Mouse (Mus musculus) urinary bladder, postnatal 36 days (tissue): ENCODE data around the gene Ikzf1.

ENCODE experiments used
- DNase-seq, 2 experiments: peaks; one replicate each; pipeline ENCODE4 v3.0.0; 2022; ENCODE audit warnings: low spot score in 2 of 2, mixed read lengths in 1 of 2

Gene Ikzf1

DNA sequence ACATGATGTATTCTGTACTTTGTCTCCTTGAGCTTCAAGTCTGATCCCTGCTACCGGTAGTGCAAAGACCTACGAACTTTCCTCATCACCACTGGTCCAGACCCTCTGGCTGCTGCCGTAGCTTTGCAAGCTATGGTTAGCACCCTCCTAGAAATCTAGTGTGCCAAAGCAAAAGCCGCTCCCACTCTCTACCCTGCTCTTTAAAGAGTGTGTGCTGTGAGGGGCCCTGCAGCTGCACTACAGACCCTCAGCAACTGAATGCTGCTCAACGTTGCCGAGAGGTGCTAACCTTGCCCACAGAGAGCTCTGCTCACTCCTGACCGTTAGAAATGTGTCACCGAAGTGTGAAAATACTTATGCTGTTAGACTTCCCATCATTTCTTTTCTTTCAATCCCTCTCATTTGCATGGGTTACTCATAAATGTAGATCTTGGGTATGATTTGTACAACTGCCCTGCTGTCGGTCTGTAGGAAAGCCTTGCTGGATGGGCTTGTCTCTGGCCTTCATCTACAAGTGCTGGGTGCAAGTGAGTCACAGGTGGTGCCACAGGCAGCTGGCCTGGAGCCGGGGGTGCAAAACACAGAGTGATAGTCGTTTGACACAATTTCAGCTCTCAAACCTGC is 40.6 kb downstream of the Ikzf1 start:
- DNase-seq: no peak

DNA sequence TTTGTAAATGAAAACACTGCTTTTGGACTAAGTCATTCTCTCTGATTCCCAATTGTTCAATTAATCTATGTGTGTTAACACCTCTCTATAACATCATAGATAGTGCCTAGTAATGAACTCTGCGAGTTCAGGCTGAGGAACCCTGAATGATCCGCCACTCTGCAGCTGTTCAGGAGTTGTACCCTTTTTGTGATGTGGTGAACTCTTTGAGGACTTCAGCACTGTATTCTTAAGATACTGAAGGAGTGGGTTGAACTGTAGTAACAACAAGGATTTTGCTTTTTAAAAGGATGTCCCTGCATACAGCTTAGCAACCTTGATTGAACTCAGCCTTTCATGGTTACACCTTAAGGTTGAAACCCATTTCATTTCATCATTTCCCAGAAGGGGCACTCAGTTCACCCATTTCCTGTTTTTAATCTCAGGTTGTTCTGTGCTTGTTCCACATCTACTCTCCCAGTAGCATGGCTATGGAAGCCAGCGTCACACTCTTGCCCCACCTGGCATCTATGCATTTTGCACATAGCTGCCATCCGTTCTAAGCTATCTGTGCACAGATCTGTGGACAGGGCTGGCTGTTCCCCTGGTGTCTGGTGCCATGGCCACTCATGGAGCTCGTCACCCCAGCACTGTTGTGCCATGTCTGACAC is 41.2 kb downstream of the Ikzf1 start:
- no peak for DNase-seq

DNA sequence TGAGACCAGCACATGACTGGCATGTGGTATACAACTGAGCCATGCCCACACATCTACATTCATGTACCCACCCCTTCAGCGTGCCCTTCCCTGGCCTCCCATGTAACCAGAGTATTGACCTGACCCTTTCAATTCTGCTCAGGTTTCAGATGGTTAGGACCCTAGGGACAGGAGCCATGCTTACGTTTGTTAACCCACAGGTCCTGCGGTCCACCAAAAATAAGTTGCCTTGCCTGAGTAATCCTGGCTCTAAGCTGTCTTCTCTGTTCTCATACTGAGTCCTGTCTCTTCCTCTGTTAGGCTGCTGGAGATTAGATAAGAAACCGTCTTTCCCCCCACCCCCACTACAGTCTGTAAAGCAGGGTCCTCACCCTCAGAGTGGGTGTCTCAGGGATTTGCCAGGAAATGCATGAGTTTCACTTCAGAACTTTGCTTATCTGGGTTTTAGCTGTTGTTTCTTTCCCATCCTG is 42.0 kb downstream of the Ikzf1 start:
- no peak for DNase-seq

DNA sequence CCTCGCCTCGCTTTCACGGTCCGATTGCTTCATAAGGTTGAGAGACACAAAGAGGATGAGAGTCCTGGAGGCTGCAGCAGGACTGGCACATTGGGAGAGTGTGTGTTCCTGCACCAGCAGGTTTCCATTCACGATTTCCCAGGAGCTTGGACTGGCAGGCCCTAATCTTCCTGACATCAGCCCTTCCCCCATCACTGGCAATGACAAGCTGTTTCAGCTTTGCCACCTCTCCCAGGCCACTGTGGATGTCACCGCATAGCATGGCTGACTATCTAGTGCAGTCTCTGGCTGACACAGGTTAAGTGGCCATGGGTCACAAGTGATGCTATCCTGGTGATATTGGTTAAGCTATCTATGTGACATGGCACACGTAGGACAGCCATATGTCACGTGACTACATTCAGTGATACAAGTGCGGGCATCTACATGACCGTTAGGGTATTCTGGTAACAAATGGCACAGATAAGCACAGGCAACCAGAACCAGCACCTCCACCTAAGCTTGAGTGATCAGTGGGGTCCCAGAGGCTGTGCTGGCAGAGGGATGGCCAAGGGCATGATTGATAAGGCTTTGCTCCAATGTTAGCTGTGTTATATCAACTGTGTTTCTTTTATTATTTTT is 43.2 kb downstream of the Ikzf1 start:
- no peak for DNase-seq

DNA sequence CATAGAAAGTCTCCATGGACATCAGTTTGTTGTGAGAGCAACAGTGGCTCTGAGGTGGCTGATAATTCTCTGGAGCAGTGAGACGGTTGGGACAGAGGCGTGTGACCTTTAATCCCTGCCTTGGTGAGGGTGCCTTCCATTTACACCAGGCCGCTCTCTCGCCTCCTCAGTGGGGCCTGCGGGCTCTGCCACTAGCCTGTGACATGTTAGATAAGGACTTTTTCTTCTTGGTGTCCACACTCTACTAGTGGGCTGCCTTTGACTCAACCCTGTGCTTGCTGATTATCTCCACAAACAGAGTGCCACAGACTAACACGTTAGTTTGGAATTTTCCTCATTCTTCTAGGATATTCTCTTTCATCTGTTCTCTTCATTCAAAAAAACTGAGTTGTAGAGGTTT is 44.4 kb downstream of the Ikzf1 start:
- no peak for DNase-seq

DNA sequence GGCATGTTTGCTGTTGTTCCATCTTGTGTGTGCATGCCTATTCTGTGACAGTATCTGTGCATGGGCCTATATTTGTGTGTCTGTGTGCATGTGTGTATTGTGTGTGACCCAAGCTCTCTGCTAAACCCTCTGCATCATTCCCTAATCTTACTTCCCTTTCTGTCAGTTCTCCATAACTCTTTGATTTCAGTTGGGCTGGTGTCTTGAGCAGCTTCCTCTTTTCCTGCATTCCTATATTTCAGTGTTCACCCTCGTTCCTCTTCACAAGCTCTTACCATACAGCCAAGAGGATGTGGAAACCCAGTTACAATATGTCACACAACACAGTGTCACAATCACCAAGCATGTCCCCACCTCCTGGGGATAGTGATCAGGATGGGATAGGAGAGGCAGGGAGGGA is 45.3 kb downstream of the Ikzf1 start:
- DNase-seq: no peak

DNA sequence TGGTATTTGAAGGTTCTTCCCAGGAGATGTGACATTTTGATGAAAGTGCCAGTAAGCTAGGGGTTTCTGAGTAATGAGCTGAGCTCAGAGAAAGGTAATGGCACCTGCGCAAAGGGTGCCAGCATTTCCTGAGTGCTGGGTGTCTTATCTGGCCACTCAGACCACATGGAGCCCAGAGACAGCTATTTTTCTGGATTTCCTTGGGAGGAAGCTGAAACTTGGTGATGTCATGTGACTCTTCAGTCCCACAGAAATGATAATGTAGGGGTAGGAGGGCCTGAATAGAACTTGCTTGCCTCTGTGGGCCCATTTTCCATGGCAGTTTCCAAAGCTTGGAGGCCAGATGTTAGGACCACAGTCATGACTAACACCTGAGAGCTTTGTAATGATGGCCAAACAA is 46.9 kb downstream of the Ikzf1 start:
- no peak for DNase-seq

DNA sequence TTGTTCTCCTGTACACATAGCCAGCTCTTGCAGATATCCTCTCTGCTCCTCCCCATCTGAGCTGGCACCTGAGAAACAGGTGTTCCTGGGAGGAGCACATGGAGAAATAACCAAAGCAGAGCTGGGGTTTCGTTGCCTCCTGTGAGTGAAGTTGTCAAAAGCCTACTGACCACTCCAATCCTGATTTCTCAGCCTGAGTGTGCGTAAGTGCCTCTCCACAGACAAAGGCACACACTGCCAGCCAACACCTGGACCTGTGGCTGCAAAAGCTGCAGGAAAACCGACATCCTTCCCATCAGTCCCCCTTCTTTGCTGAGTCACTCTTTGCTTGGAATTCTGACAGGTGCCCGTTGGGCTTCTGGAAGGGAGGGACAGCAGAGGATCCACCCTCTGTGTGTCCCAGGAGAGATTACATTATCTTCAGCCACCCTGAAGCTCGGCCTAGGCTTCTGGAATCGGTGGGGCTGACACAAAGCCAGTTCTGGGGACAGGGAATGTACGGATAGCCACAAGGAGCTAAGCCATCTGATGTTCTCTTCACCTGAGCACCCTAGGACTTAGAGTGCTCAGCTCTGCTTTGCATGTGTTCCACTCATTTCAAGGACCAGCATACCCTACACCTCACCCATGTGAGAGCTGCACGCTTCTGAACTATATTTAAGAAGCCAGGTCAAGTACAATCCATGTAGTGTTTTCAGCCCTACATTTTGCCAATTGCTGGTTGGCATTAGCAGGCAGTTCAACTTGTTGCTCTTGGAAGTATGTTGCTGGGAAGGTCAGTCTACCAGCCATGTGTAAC is 48.4 kb downstream of the Ikzf1 start:
- DNase-seq: no peak

DNA sequence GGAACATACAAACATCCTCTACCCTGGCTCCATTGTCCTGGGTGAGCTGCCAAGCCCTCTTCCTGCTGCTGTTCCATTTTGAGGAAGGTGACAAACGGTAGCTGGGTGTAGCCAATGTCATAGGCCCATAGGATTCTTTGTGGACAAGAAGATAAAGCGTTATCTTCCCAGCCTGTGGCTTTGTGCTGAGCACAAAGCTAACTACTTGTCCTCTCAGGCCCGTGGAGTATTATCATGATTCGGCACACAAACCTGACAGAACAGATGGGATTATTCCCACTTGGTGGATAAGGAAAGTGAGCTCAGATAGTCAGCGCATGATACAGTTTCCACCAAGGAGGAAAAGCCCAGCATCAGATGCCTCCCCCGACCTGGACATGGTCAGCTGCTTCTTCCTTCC is 50.4 kb downstream of the Ikzf1 start:
- DNase-seq: no peak

DNA sequence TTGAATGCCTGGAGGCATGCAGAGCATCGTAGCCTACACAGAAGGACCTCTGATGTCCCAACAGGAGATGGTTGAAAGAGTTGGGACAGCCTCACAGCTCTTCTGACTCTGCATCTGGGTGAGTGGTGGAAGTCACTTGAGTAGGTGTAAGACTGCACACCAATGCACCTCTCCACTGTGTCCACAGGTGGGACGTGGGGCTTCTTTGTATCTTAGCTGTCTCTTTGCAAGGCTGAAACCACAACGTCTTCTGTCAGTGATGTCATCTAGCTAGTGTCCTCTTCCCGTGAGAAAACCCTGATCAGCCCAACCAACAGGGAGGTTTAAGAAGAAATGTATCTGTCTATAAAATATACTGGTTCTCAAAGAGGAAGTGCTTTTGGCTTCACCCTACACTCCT is 52.1 kb downstream of the Ikzf1 start:
- DNase-seq: no peak

DNA sequence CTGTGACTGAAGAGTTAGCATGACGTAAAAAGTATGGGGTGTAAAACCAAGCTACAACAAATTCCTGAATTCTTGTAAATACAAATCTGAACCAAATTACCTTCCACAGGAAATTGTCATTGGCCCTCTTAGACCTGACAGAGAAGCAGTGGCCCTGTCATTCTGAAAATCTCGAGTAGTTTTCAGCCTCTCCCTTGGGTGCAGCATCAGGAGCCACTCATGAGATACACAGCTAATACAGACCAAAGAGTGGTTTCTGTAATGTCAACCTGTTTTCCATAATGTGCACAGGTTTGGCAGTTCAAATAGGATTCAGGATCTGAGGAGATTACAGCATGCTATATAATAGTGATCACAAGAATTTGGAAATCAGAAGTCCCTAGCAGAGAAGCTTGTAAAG is 52.8 kb downstream of the Ikzf1 start:
- DNase-seq: no peak

DNA sequence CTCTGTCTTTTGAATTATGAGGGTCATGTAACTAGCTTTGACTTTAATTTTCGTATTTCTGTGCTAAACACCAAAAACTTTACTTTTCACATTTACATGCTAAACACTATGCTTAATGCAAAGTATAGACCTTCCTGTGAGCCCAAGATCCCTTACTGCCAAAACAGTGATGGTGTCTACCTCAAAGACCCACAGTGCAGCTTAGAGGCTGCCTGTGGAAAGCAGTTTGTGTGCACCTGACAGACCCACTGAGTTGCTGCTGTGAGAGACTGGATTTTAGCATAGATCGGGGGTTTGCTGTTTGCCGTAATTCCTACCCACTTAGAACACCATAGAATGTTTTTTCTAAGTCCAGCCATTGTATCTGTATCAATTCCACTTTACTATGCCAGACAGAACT is 54.3 kb downstream of the Ikzf1 start:
- DNase-seq: no peak

DNA sequence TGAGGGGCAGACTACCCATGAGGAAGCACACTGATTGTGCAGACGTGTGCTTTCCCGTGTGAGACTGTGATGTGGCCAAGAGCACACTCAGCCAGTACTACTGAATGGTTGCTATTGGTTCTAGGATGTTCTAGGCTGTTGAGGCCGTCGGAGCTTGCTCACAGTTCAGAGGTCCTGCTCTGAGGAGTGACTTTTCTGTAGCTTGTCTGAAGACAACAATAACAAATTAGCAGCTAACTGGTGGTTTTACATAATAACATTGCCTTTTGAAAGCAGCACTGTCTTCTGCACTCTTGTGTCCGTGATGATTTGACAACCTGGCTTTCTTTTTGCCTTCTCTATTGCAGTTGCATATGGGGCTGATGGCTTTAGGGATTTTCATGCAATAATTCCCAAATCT is 55.8 kb downstream of the Ikzf1 start:
- DNase-seq: no peak

DNA sequence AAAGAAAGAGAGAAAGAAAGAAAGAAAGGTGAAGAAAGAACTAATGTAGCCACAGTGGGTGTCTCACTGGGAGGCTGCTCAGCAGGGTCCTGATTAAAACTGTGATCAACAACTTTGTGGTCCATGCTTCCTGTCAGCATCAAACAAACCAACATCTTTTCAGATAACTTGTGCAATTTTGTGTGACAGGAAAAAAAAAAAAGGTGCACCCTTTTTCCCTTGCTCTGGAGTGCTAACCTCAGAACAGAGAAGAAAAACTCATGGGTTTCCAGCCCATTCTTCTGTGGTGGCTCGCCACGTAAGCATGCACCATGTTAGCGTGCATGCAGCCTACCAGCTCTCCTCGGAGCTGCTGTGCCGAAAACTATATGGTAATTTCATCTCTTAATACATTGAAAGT is 56.8 kb downstream of the Ikzf1 start:
- no peak for DNase-seq

DNA sequence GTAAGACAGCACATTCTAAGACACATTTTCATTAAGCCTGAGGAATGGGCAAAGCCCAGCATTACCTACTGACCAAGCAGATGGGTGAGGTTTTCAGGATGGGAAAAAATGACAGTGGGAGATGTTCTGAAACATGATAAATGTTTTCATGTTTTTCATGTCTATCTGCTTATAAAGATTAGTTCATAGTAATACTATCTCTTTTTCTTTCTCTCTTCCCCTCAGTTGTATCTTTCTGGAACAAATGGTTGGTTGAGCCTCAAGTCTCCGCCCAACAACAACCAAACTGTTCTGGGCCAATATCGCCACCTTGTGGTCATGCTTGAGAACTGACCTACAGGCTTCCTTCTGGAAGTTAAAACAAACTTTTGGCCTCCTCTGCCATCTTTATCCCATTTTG is 57.8 kb downstream of the Ikzf1 start:
- DNase-seq: peak in 1 of 2 experiments; percentile 9

DNA sequence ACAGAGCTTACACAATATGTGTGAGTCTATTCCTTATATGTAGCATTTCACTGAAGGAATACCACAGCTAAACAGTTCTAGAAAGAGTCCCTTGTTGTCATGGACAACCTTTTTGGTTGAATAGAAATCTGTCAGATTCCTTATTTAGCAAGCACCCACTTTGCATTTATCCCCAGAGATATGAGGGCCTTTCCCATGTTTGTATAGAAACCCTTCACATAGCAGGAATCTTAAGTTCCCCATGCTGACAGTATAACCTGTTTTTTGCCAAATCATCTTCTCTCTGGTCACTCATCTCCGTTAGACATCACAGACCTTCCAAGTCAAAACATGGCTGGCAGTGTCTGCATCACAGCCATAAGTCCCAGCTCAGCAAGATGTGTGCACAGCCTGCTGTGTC is 59.4 kb downstream of the Ikzf1 start:
- no peak for DNase-seq

DNA sequence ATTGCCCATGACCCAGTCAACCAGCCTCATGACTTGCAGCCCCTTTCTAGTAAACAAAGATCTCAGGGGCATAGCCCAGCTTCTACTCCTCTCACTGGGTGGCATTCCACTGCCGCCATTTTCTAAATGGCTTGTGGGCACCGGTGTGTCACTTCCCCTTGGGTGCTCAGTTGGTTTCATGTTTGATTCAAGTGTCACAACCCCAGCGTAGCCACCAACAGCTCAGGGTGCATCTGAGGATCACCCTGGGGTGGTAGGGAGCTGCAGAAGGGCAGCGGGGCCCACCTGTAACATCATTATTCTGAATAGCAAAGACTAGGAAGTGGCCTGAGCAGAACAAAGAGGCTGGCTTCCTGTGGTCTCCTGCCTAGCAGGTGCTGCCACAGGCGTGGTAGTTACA is 66.3 kb downstream of the Ikzf1 start:
- no peak for DNase-seq

DNA sequence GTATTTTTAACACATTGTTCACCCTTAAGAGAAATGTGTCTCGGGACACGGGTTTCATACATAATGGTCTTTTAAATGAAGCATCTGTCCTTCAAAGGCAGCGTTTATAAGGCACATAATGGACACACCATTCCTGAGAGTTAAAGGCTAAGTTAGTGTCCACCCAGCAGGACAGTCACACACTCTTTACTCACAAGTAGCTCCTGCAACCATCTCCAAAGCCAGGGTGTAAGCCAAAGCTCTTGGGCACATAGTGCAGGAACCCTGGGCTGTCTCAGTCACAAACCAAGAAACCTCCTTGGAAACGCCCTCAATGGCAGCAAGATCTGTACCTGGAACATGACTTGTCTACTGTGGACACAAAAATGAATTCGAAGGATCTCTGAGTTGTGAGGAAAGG is 68.1 kb downstream of the Ikzf1 start:
- DNase-seq: no peak

DNA sequence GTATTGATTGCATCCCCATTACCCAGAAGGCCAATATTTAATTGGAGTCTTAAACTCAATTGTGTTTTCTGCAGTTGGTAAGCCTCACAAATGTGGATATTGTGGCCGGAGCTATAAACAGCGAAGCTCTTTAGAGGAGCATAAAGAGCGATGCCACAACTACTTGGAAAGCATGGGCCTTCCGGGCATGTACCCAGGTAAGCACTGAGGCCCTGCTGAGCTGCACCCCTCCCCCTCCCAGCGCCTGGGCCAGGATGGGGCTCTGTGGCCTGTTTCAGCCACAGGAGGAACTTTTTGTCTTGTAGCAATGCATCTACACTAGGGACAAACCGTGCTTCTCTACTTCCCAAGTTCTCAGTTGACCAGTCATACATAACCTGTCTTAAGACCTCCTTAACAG is 73.3 kb downstream of the Ikzf1 start:
- DNase-seq: no peak

DNA sequence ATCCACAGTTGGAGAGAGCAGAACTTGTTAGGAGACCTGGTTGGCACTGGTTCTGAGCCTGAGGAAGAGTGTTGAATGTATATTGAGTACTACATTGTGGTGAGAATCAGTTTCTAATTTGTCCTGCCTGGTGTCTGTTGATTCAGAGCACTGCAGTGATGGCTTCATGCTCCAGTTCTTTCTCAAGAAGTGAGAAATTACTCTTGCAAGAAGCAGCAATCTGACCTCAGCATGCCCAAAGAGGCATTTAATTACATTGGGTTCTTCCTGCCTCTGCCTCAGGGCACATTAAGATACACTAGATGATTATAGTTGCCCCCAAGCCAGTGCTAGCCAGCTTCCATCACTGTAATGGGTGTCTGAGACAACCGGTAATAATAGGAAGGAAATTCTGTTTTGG is 74.1 kb downstream of the Ikzf1 start:
- no peak for DNase-seq

DNA sequence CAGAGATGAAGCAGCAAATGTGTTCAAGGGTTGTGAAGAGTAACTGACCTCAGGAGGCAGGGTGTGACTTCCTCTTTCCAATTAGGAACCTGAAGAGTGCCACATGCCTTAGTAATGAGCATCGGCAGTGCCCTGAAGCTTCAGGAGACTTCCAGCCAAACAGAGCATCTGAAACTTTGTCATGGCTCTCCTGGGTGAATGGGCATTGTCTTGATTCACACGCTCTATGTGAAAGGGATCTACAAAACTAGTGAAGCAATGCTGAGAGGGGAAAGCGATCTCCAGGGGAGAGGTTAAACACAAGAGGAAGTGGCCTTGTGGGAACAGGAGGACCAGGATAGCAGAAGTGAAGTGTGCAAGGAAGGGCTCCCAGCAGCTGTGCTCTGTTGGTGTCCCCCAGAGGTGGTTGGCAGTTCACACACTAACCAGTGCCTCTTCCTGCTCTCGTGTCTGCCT is 78.4 kb downstream of the Ikzf1 start:
- no peak for DNase-seq

DNA sequence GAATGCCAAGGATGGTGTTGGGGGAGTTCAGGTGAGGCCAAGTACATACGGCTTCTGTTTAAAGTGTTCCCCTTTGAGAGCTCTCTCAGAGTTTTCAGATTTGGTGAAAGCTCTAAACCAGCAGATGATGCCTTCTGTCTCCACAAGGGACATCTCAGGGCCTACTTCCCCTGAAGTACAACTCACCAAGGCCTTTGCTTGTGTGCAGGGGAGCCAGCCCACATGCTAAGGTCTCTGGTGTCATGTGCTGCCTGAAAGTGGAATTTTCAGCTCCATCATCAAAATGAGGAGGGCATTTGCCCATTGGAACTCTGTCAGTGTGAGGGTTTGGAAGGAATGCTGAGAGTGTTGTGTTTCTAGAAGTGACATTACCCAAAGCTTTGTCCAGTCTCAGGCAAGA is 80.6 kb downstream of the Ikzf1 start:
- DNase-seq: no peak

DNA sequence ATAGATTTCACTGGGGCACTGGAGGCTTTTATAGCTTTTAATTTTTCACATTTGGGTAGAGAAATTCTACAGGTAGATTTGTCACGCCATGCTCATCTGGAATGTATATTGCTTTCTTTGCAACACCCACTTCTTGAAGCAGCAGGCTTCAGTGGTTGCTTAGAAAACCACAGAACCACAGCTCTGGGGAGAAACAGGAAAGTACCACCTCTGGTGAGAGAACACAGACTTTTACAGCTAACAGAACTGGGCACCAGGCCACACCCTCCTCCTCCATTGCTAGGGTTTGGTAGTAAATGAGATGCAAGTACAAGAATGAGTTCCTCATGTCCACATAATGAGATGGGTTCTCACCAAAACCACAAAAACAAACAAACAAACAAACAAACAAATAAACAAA is 81.3 kb downstream of the Ikzf1 start:
- DNase-seq: no peak
